Mouse (Mus musculus) embryo, embryonic 11 days (tissue): ENCODE measurements around the gene Jakmip3.

Source experiments
- DNase-seq: peaks from one replicate; pipeline ENCODE4 v3.0.0-alpha.2; 2015

Gene Jakmip3

DNA sequence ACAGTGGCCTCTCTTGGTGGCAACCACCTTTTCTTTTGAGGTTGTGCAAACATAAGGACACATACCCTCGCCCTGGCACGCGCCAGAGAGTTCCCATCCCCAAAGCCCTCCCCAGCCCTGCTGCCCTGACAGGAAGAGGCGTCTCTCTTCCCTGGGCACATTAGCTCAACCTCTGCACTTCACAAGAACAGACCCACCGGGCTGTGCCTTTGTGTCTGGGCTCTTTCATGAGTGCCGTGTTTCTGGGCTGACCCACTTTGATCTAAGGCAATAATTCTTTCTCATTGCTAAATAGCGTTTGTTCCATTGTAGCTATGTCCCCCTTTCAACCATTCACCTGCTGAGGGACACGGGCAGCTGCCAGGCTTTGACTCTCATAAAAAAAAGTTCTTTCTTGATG lies 7.8 kb downstream of the Jakmip3 start:
- no peak for DNase-seq

DNA sequence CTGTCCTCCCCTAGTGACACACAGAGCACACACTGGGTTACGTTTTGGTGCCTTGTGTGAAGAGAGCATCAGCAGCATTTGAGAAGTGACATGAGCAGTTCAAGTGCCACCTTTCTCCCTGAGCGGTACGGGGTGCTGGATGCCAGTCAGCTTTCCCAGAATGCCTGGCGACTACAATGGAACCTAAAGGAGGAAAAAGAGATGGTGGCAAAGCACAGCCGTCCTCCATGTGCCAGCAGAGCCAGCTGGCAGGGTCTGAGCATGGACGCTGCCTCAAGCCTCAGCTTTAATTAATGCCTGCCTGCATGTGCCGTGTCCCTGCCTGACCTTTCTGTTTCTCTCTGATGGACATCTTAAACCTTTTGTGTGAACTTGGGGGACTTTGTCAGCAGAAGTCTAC lies 15.3 kb downstream of the Jakmip3 start:
- no peak for DNase-seq

GRCm38 (mm10) chr7:138957106-138957505 lies 16.6 kb downstream of the Jakmip3 start:
- no peak for DNase-seq

DNA sequence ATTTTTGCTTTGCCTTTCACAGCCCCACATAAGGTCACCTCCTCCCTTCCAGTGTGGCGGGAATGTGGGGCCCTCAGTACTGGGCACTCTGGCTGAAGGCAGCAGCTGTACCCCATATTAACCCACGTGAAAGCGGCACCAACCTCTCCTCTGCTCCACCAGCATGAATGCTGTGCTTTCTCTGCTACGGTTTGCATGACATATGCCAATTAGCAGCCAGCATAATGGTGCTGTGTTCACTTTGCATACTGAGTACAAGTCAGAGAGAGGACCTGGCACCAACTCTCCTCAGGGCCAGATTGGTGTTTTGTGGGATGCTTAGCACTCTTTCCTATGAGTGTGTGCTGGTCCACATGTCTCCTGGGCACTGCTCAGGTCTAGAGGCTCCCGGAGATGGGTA lies 19.2 kb downstream of the Jakmip3 start:
- no peak for DNase-seq

- DNase-seq: no peak
Measured at GRCm38 (mm10) chr7:138963756-138964155, 23.2 kb downstream of the Jakmip3 start.

DNA sequence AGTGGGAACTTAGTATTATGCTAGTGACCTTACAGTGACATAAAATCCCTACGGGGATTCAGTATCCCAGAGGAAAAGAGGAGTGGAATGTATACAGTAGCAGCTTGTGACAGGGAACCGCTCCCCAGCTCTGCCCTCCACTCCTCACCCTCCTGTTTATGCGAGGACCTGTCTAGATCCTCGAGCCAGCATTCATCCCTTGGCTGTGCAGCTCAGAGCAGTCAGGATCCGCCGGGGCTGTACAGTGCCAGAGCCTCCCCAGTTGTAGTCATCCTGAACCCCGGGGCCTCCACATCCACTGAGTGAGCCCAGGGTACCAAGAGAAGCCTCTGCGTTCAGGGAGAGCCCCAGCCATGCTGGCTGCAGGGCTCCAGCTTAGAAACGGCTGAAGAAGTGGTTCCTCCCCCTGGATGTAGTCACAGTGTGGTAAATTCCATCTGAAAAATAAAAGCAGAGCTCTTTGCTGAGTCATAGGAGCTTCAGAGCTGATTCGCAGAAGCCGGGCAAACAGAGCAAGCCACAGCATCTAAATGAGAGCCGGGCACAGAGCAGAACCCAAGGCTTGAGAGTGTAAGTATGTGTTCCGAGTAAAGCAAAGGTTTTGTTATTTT lies 27.6 kb downstream of the Jakmip3 start:
- no peak for DNase-seq

- no peak for DNase-seq
Measured at GRCm38 (mm10) chr7:138977510-138977909, 37.0 kb downstream of the Jakmip3 start.

GRCm38 (mm10) chr7:138984576-138984975 lies 44.0 kb downstream of the Jakmip3 start:
- DNase-seq: no peak

DNA sequence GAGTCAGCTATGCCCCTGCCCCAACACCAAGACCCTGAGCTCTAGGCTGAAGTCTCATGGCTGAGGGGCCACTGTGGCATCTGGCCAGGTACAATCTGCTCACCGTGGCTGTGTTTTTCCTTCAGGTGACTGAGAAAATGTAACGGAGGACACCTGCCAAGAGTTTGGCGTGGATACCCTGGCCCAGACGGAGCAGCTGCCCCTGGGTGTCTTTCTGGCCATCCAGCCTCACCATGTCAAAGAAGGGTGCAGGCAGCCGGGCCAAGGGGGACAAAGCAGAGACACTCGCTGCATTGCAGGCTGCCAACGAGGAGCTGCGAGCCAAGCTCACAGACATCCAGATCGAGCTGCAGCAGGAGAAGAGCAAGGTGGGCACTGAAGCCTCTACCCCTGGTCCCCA lies 48.6 kb downstream of the Jakmip3 start:
- DNase-seq: no peak

DNA sequence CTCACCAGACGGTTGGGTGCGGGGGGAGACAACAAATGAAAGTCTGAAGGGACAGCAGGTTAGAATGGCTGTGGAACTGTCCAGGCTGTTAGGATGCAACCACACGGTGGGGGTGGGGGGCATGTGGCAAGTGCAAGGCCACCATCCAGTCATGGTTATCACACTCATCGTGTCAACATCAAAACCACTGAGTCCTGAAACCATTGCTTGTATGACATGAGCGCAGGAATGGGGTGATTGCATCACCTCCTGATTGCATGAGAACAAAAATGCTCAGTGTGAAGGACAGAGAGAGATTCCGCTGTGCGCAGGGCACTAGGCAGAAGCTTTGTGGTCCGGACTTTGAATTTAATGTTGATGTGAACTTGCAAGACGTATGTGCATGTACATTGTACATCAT lies 62.2 kb downstream of the Jakmip3 start:
- no peak for DNase-seq

DNA sequence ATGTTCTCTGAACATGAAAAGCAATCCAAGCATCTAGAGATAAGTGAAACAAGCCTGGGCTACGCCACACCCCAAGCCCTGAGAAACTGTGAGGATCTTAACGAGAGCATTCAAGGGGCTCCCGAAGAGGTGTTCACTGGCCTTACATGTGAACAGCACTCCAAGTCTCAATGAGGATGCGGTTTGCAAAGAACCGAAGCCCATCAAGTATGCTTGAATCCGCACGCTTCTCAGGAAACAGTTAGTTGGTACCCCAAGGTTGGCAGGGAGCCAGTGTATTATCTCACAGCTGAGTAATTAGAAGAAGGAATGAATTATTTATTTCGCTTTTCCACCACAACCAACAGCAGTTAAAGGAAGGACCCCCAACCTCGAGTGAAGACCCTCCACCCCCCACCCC lies 62.7 kb downstream of the Jakmip3 start:
- no peak for DNase-seq

DNA sequence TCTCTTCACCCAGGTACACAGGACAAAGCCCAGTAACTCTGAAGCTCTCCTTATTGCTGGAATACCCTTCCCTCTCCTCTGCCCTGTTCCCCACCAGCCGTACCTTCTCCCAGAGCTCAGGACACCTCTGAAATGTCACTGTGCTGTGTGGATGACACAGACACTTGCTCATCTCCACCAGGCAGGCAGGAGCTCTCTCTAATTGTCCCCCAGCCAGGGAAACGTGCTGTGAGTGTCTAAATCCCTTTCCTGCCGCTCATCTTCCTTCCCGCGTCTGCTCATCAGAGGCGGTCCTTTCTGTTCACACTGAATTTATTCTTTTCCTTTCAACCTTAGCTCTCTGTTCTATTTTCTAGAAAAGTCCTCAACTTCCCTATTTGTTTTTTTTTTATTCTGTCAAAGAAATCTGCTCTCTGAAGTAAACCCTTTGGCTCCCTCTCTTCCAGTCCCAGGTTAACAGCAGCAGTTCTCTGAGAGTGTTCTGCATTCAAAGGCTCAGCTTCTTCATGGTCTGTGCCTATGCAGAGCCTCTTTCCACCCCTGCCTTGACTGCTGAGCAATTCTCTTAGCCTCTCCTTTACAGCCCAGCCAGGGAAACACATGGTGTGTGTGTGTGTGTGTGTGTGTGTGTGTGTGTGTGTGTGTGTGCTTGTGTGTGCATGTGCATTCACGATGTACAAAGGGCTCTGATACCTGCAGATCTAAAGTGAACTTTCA lies 69.4 kb downstream of the Jakmip3 start:
- DNase-seq: no peak

DNA sequence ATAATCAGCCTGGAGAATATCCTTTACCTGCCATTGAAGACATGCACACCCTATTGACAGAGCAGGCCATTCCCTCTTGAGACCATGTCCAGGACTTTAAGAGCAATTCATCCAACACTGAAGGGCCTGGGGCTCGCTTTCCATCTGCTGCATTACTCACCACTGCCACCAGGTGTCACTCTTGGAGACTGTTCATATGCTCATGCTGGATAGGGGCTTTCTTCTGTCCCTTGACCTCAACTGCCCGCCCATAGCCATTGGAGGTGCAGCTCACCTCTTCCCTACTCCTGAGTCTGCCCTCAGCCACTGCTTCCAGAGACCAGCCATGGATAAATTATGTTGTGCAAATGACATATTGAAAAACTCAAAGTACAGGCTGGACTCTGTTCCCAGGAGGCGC lies 70.5 kb downstream of the Jakmip3 start:
- DNase-seq: peak; percentile 68

- DNase-seq: no peak
Measured at GRCm38 (mm10) chr7:139011586-139011985, 71.1 kb downstream of the Jakmip3 start.

DNA sequence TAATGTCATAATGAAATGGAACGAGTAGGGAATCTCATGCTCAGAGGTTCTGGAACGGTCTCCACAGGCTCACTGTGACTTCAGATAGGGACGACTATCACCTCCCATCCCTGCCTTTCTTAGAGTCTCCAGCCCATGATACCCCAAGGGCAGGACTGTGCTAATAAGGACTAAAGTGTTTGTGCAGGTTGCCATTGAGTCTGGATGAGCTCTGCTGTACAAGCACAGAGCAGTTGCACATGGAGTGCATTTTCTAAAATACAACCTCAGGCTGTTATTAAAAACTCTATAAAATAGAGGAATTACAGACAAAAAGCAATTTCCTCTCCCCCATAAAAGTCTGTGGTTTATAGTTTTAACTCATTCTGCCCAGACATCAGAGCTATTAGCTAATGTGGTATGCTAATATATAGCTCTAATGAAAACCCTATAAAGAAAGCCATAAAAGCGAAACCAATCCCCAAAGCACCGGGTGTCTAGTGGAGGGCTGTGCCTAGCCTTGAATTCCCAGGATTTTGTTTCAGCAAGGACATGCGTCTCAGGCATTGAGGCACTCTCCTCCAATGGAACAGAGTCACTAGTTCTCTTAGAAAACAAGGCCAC lies 72.3 kb downstream of the Jakmip3 start:
- no peak for DNase-seq

DNA sequence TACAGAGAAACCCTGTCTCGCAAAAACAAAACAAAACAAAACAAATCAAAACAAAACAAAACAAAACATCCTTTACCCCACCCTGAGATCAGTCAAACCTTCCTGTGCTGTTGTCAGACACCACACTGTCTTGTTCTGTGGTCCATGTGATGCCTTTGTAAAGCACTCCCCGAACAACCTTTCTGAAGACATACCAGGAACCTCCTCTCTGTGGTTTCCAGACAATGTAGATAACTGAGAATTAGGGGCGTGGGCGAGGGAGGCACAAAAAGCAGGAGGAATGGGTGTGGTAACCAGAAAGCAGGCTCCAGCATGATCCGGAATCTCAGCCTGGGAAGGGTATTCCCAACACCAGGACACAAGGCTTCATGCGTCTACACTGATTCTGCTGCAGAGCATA lies 74.6 kb downstream of the Jakmip3 start:
- no peak for DNase-seq

GRCm38 (mm10) chr7:139016288-139016687 lies 75.8 kb downstream of the Jakmip3 start:
- peak; percentile 23 for DNase-seq

- DNase-seq: no peak
Measured at GRCm38 (mm10) chr7:139017249-139017903, 76.8 kb downstream of the Jakmip3 start.

DNA sequence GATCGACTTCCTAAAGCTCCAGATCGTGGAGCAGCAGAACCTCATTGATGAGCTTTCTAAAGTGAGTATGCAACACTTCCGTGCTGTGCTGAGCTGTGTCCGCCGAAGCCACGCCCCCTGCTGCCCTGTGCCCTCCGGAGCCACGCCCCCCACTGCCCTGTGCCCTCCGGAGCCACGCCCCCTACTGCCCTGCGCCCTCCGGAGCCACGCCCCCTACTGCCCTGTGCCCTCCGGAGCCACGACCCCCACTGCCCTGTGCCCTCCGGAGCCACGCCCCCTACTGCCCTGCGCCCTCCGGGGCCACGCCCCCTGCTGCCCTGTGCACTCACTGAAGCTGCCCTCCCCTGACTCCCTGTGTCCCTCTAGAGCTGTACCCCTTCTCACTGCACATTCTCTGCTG lies 80.4 kb downstream of the Jakmip3 start:
- DNase-seq: peak; percentile 24

- no peak for DNase-seq
Measured at GRCm38 (mm10) chr7:139021326-139021725, 80.8 kb downstream of the Jakmip3 start.

GRCm38 (mm10) chr7:139027136-139027535 lies 86.6 kb downstream of the Jakmip3 start:
- DNase-seq: no peak

DNA sequence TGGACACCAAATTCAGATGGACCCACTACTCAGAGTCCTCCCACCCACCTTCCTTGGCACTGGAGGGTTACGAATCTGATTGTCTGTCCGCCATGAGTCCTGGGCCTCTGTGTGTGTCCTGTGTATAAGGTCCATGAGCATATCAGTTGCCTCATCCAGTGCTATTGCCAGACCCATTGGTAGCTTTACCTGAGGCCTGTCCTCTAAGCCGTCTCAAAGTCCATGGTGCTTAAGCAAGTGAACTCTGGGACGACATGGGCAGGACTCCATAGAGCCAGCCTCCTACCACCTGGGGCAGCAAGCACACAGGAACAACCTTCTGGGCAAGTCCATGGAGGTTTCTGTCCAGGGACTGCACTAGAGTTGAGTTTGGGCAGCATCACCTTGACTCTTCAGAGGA lies 90.7 kb downstream of the Jakmip3 start:
- no peak for DNase-seq

GRCm38 (mm10) chr7:139063406-139063805 lies 122.9 kb downstream of the Jakmip3 start:
- DNase-seq: peak; percentile 30

DNA sequence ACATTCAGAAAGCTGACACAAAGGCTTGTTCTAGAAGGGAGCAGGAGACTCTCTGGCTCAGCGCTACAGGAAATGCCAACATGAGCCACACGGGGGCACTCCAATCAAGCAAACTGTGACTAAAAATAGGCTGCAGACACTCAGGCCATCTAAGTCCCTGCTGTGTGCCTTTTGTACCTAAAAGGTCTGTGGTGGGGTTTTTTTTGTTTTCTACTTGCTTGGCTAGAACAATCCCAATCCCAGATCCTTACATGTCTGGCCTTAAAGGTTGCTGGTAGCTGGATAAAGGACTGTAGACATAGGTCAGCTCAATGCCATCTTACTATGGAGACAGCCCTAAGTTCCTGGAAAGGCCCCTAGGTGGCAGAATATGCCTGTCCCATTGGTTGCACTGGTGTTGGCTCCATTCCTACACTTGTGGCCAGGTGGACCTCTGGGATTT lies 127.7 kb downstream of the Jakmip3 start:
- peak; percentile 86 for DNase-seq
